Mouse (Mus musculus): ENCODE measurements around the gene Abt1. TPM values are rescaled to one million over a fixed set of nuclear protein-coding genes. Genes with fewer than 3 reads are reported as not detected.
A peak's percentile ranks its signal among the peaks of the same experiment; 100 is the strongest.

Gene Abt1
- polyA plus RNA-seq (2016; fragmentation: Nextera tagmentation; extraction: Ambion mirVana): 14.3 and 14.7 TPM in 2 replicates

DNA sequence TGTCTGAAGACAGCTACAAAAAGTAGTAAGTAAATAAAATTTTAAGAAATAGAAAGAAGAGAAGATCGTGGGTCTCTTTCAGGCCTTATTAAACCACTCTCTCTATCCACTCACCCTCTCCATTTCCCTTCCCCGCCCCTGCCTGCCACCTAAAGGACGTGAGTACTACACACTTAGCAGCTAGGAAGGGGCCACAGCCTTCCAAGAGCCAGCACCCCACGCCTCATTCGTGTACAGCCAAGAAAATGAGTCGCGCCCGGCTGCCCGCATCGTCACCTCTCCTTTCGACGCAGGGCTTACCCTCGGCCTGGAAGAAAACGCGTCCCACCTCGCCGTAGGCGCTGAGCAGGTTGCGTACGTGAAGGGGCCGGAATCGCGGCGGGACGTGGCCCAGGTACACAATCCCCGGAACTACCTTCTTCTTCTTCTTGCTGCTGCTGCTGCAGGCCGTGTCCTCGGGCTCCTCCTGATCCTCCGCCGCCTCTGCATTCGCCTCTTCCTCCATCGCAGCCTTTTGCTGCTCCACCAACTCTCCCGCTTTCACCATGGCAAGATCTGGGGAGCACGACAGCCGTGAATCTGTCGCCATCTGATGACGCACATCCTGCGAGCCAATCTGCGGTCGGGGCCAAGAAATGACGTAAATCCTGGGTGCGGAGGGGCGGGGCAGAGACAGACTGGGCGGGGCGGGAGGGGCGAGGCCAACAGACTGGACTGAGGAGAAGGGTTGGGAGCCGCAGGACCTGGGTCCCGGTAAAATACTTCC lies at the start of gene Abt1:
Gene Abt1, minus strand, starts transcription at position 581 of the 766 bp plus-strand sequence.
- under 1% methylated on average over 48 of the region's 48 CpGs for WGBS
- Histone ChIP-seq H3K4me3 (peak within 1 kb of the TSS; percentile 96), H3K36me3 (peaks cover 39% of the 10 kb centered on the region), H3K27ac (replicated peaks) (peak within 1 kb of the TSS; percentile 85), H3K9me3 (replicated peaks) (no peaks in the 10 kb centered on the region), H3K4me1 (peaks cover 28% of the 10 kb centered on the region), H3K27me3 (ENCODE audit: low read depth, poor library complexity, severe bottlenecking) (no peaks in the 10 kb centered on the region)
- DNase-seq (ENCODE audit: low spot score): peak; percentile 95

DNA sequence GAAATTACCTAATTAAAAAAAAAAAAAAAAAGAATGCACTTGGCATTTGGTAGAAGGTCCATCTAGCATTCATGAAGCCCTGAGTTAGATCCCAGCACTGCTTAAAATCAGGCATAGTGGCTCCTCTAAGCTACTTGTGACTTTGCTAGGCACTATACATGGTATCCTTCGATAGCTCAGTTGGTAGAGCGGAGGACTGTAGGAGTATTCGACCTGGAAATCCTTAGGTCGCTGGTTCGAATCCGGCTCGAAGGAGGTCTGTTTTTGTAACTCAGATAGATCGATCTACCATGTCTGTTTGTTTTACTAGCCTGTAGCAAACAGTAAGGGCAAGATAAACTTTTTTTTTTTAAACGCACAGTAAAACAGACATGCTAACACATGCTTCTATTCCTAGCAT lies 43.2 kb upstream of the Abt1 start:
- Histone ChIP-seq H3K36me3 (no peaks in the 10 kb centered on the region), H3K27me3 (ENCODE audit: low read depth, poor library complexity, severe bottlenecking) (peaks cover 6% of the 10 kb centered on the region), H3K4me1 (peaks cover 27% of the 10 kb centered on the region), H3K4me3 (0 out of 2 replicates have a peak overlapping the region, but pooled peaks have one; percentile 5), H3K27ac (replicated peaks) (no peak overlapping the region), H3K9me3 (replicated peaks) (no peaks in the 10 kb centered on the region)
- 1% methylated on average over 9 of the region's 9 CpGs for WGBS
- peak; percentile 83 for DNase-seq (ENCODE audit: low spot score)

DNA sequence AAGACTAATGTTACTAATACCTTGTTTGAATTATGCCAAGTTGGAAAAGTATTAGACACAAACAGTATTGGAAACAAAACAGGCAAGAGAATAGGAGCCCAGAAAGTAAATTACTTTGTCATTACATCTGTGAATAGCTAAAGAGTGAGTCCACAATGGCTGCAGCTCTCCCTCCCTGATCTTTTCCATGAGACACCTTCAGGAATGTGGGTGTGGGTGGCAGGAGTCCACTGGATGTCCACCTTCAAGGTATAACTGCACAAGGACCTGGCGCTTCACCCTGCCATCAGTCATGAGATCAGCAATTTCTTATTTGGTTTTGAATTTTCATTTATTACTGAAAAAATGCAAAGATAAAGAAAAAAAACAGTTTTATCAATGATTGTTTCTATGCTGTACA lies 42.6 kb upstream of the Abt1 start:
- 53% methylated on average over 1 of the region's 1 CpGs for WGBS
- no peaks in the 10 kb centered on the region for H3K9me3 ChIP-seq (replicated peaks)
- no peaks in the 10 kb centered on the region for H3K36me3 ChIP-seq
- H3K27ac ChIP-seq (replicated peaks): no peak overlapping the region
- DNase-seq (ENCODE audit: low spot score): no peak
- H3K4me1 ChIP-seq: peaks cover 27% of the 10 kb centered on the region
- peak overlapping the region; percentile 66 for H3K4me3 ChIP-seq
- peaks cover 8% of the 10 kb centered on the region for H3K27me3 ChIP-seq (ENCODE audit: low read depth, poor library complexity, severe bottlenecking)

DNA sequence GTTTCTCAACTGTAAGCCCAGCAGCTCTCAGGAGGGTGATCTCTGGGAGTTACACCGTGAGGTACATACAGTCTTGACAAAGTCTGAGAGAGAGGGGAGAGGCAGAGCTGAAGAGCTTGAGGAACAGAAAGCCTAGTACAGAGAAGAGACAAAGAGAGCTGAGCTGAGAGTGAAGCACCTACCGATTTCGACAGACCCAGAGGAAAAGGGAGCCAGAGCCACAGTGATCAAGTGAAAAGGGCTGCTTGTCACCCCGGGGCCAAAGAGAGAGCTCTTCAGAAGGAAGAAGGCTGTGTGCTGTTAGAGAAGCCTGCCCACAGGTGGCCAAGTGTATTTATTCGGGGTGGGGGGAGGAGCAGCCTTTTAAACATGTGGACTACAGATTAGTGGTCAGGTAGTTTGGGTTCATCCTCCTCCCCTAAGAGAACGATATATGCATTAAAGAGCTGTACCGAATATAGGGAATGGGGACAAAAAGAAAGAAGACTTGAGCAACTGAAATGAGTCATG lies 42.0 kb upstream of the Abt1 start, which contains the start of gene Btn1a1:
Gene Btn1a1, minus strand, starts transcription at position 302 of the 510 bp plus-strand sequence.
- 2% methylated on average over 7 of the region's 7 CpGs for WGBS
- peaks cover 14% of the 10 kb centered on the region for H3K27me3 ChIP-seq (ENCODE audit: low read depth, poor library complexity, severe bottlenecking)
- DNase-seq (ENCODE audit: low spot score): peak; percentile 38
- H3K9me3 ChIP-seq (replicated peaks): no peaks in the 10 kb centered on the region
- peaks cover 27% of the 10 kb centered on the region for H3K4me1 ChIP-seq
- H3K4me3 ChIP-seq: peak within 1 kb of the TSS; percentile 66
- H3K36me3 ChIP-seq: no peaks in the 10 kb centered on the region
- 0 out of 2 replicates have a peak within 1 kb of the TSS, but pooled peaks have one; percentile 47 for H3K27ac ChIP-seq (replicated peaks)

DNA sequence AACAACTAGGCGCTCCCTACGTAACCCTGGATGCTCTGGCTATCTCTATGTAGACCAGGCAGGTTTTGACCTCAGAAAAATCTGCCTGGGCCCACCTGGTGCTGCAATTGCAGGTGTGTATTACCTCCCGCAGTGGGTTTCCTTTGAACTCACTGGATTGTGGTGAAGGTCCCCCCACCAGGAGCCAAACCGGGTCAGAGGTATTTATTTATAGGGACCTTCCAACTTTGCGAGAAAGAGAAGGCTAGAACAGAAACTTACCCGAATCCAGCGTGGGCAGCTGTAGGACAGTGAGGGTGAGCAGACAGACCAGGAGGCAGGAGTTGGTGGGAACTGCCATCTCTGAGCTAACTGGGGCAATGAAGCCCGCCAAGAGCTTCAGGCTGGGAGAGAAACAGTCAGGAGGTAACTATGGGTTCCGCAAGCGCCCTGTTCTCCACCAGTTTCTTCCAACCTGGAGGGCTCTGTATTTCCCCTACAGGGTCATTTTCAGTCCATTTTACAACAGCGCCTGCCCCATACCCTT lies 41.2 kb upstream of the Abt1 start:
- H3K27ac ChIP-seq (replicated peaks): 0 out of 2 replicates have a peak overlapping the region, but pooled peaks have one; percentile 47
- WGBS: 1% methylated on average over 11 of the region's 11 CpGs
- DNase-seq (ENCODE audit: low spot score): peak; percentile 45
- H3K9me3 ChIP-seq (replicated peaks): no peaks in the 10 kb centered on the region
- H3K4me1 ChIP-seq: peaks cover 27% of the 10 kb centered on the region
- H3K36me3 ChIP-seq: no peaks in the 10 kb centered on the region
- peaks cover 22% of the 10 kb centered on the region for H3K27me3 ChIP-seq (ENCODE audit: low read depth, poor library complexity, severe bottlenecking)
- peak overlapping the region; percentile 66 for H3K4me3 ChIP-seq

DNA sequence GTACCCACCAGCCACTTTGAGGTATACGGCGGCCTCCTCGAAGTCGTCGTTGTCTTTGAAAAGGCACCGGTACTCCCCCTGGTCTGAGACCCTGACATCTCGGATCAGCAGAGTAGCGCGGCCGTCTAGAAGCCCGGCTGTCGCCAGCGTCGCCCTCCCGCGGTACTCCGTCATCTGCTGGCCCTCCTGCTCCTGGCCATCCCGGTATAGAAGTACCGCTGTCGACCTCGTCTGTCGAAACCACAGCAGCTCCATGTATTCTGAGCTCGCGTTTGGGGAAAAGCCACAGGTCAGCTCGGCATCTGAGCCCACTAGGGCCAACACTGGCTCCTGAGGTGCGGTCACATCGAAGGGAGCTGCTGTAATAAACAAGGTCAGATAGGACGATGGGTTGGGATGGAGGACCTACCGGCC lies 40.6 kb upstream of the Abt1 start:
- Histone ChIP-seq H3K27me3 (ENCODE audit: low read depth, poor library complexity, severe bottlenecking) (peaks cover 25% of the 10 kb centered on the region), H3K9me3 (replicated peaks) (no peaks in the 10 kb centered on the region), H3K4me3 (peak overlapping the region; percentile 66), H3K4me1 (peaks cover 31% of the 10 kb centered on the region), H3K36me3 (no peaks in the 10 kb centered on the region), H3K27ac (replicated peaks) (0 out of 2 replicates have a peak overlapping the region, but pooled peaks have one; percentile 57)
- WGBS: under 1% methylated on average over 29 of the region's 29 CpGs
- DNase-seq (ENCODE audit: low spot score): peak; percentile 73

DNA sequence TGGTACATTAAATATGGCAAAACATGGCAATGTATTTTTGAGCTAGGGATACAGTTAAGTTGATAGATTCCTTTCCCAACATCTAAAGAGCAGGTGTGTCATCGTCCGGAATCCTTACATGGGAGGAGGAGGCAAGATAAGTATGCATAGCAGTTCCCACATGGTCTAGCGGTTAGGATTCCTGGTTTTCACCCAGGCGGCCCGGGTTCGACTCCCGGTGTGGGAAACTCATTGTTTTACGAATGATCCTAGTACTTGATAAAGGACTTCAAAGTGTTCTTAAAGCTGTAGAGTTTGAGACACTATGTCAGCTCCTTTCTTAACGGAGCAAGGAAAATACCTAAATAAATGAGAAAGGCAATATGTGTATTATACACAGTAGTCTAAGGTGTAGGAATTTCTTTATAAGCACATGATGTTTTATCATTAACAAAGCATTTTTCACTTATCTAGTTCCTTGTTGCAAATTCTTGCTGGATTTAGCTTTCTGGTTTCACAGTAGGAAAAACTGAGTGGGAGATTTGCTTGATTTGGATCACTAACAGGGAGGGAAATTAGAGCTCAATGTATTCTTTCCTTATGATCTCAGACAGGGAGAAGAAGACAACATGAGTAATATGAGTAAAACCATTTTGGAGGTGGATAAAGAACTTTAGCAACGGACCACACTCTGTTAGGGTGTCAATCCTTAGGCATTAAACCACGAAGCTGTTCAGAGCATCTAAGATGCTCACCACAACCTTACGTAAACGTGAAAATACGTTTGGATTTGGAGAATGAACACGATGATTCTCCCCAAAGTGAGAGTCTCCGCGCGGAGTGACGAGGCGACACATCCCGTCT lies 39.9 kb upstream of the Abt1 start:
- 0 out of 2 replicates have a peak overlapping the region, but pooled peaks have one; percentile 57 for H3K27ac ChIP-seq (replicated peaks)
- under 1% methylated on average over 21 of the region's 21 CpGs for WGBS
- no peaks in the 10 kb centered on the region for H3K36me3 ChIP-seq
- H3K4me3 ChIP-seq: peak overlapping the region; percentile 66
- peak; percentile 86 for DNase-seq (ENCODE audit: low spot score)
- peaks cover 32% of the 10 kb centered on the region for H3K27me3 ChIP-seq (ENCODE audit: low read depth, poor library complexity, severe bottlenecking)
- peaks cover 38% of the 10 kb centered on the region for H3K4me1 ChIP-seq
- H3K9me3 ChIP-seq (replicated peaks): no peaks in the 10 kb centered on the region

DNA sequence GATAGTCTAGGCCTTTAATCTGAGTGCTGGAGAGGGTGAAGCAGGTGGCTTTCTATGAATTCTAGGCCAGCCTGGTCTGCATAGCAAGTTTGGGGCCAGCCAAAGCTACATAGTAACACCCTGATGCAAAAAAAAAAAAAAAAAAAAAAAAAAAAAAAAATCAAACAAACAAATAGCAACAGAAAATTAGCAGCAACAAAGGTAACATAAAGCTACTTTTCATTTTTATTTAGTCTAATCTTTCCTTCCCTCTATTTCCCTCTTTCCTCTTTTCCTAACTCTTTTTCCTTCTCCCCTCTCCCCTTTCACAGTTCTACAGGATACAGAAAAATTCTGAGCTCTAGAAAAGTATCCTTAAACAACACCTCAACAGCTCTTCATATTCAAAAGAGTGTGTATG lies 39.0 kb upstream of the Abt1 start:
- H3K9me3 ChIP-seq (replicated peaks): no peaks in the 10 kb centered on the region
- H3K4me3 ChIP-seq: no peak overlapping the region
- H3K27me3 ChIP-seq (ENCODE audit: low read depth, poor library complexity, severe bottlenecking): peaks cover 41% of the 10 kb centered on the region
- no peaks in the 10 kb centered on the region for H3K36me3 ChIP-seq
- peaks cover 40% of the 10 kb centered on the region for H3K4me1 ChIP-seq
- DNase-seq (ENCODE audit: low spot score): no peak
- no peak overlapping the region for H3K27ac ChIP-seq (replicated peaks)

DNA sequence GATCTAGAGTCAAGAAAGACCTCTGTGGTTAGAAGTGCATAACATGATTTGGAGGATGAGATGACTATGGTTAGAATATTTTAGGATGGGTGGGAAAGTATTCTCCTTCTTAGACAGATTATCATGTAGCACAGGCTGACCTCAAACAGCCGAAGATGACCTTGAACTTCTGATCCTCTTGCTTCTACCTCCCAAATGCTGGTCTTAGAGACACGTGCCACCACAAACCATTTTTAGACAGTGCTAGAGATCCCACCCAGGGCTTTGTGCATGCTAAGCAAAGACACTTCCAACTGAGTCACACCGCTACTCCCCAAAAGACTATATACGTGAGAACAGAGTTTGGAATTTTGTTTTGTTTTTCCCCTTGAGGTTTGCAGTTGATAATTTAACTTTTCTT lies 38.4 kb upstream of the Abt1 start:
- Histone ChIP-seq H3K36me3 (no peaks in the 10 kb centered on the region), H3K4me1 (peaks cover 40% of the 10 kb centered on the region), H3K27ac (replicated peaks) (no peak overlapping the region), H3K9me3 (replicated peaks) (no peaks in the 10 kb centered on the region), H3K4me3 (no peak overlapping the region), H3K27me3 (ENCODE audit: low read depth, poor library complexity, severe bottlenecking) (peaks cover 47% of the 10 kb centered on the region)
- WGBS: 82% methylated on average over 4 of the region's 4 CpGs
- no peak for DNase-seq (ENCODE audit: low spot score)

DNA sequence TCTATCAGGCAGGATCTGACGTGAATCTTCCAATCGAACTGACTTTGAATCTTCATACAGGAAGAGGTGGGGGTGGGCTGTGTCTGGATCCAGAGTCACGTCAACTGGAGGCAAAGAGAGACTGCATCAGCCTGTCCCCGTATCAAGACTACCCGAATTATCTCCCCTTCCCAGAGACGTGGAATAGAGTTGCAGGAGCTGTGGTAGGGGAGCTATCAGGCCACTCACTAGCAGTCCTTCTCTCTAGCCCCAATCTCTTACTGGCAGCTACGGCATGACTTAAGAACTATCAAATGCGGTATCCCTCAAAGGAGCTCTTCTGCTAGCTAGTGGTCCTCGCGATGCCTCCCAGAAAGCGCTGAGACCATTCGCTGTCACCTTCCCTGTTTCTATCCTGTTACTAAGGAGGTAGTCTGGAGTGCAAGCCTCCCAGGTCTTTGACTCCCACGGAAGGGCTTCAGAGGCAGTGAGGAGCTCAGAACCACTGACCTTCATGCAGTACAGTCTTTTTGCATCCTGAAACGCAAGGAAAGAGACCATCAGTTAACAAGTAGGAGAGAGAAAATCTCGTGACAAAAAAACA lies 35.7 kb upstream of the Abt1 start:
- H3K4me1 ChIP-seq: peaks cover 19% of the 10 kb centered on the region
- H3K9me3 ChIP-seq (replicated peaks): no peaks in the 10 kb centered on the region
- H3K36me3 ChIP-seq: no peaks in the 10 kb centered on the region
- DNase-seq (ENCODE audit: low spot score): no peak
- peak overlapping the region; percentile 36 for H3K4me3 ChIP-seq
- WGBS: 14% methylated on average over 15 of the region's 15 CpGs
- peak overlapping the region; percentile 46; the same call in 1 of the 2 replicates for H3K27ac ChIP-seq (replicated peaks)
- peaks cover 46% of the 10 kb centered on the region for H3K27me3 ChIP-seq (ENCODE audit: low read depth, poor library complexity, severe bottlenecking)

DNA sequence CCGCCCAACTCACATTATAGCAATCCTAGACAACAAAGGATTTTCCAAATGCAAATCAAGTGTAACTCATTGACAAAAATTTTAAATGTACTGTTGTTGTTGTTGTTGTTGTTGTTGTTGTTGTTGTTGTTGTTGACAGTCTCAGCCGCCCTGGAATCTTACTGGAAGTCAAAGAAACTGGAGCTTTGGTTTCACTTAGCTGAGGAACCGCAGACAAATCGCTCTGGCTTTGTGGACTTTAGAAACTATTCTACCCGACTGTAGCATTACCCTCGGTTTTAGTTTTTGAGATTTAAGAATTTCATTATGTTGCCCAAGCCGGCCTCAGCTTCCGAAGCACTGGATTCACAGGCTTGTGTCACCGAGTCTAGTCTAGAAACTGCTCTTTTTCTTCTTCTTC lies 30.3 kb upstream of the Abt1 start:
- DNase-seq (ENCODE audit: low spot score): no peak
- Histone ChIP-seq H3K4me1 (peaks cover 9% of the 10 kb centered on the region), H3K4me3 (peak overlapping the region; percentile 74), H3K27ac (replicated peaks) (peak overlapping the region; percentile 83), H3K9me3 (replicated peaks) (no peaks in the 10 kb centered on the region), H3K36me3 (no peaks in the 10 kb centered on the region), H3K27me3 (ENCODE audit: low read depth, poor library complexity, severe bottlenecking) (peaks cover 23% of the 10 kb centered on the region)
- 1% methylated on average over 9 of the region's 9 CpGs for WGBS

DNA sequence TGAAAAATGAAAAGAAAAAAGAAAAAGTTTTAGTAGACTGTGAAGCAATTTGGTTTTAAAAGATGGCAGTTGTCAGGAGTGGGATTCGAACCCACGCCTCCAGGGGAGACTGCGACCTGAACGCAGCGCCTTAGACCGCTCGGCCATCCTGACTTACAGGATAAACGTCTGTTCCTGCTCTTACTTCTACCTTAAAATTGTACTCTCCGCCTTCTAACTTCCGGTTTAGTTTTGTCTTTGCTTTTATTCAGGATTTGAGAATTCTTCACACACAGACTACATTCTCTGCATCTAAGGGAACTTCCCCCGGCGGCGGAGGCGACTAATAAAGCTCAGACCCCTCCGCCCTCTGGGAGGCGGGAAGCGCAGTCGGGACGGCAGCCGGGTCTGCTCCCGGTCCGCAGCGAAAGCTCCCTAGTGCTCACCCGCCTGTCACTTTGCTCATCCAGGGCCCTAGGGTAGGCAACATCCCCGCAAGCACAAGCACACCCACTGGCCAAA lies 29.7 kb upstream of the Abt1 start:
- peak overlapping the region; percentile 74 for H3K4me3 ChIP-seq
- no peaks in the 10 kb centered on the region for H3K36me3 ChIP-seq
- peak; percentile 81 for DNase-seq (ENCODE audit: low spot score)
- H3K27ac ChIP-seq (replicated peaks): peak overlapping the region; percentile 83
- H3K27me3 ChIP-seq (ENCODE audit: low read depth, poor library complexity, severe bottlenecking): peaks cover 18% of the 10 kb centered on the region
- under 1% methylated on average over 25 of the region's 25 CpGs for WGBS
- H3K4me1 ChIP-seq: peaks cover 9% of the 10 kb centered on the region; the same call in 1 of the 2 replicates
- H3K9me3 ChIP-seq (replicated peaks): no peaks in the 10 kb centered on the region

All from midbrain, embryonic 10.5 days (tissue).